Mouse (Mus musculus): Measurements from ENCODE around the gene Tigit.

The Tigit gene

DNA sequence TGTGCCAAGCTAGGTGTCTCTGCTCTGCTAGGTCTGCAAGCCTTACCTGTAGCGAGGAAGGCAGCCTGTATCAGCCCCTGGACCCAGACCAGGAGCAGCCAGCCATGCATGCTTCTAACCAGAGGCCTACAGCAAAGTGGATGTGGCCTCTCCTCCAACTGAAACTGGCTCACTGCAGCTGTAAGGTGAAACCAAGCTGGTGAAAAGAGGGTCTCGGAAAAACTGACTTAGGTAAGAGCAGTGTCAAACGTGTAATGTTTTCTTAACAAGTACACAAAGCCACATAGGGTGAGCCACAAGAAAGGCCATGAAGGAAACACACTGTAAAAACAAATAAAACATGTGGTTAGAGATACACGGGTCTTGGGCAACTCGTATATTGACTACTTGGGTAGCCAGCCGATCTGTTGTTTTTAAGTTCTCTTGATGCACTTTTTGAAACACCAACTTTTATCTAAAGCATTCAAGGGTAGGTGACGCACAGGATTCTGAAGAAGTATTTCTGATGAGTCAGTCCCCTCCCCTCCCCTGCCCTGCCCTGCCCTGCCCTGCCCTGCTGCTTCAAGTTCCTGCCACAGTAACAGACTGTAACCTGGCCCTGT, at the start of gene Tigit:
Gene Tigit (minus strand): TSS at position 169 of the 602 bp plus-strand sequence.
- no peak for DNase-seq

DNA sequence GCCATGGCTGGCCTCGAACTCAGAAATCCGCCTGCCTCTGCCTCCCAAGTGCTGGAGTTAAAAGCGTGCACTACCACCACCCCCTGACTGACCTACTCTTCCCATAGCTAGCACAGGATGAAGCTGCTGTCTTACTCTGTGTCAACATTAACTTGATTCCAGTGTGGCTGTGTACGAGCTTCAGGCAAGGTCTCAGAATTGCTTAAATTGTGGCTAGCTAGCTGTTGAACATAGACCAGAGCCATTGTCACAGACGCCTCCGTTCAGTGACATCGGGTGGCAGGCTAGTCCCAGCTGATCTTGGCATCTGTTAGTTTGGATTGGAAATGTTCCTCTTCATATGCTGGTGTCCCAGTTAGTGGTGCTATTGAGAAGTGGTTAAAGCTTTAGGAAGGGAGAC, 47.4 kb upstream of the Tigit start:
- DNase-seq, result no peak

DNA sequence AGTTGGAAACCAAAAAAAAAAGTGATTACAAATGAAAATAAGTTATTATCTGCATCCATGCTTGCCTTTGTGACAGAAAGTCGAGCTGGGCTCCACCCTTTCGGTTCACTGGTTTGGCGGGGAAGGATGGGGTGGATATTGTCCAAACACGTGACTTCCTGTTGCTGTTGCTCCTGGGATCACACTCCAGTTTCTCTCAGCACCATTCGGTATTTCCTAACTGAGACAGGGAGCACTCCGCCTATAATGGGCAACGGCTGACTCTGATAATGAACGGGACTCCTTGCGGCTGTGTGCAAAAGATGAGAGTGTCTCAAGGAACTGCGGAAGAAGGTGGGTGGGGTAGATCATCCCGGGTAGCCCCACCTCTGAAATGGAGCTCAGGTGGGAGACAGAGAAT, 46.7 kb upstream of the Tigit start:
- DNase-seq, result no peak

DNA sequence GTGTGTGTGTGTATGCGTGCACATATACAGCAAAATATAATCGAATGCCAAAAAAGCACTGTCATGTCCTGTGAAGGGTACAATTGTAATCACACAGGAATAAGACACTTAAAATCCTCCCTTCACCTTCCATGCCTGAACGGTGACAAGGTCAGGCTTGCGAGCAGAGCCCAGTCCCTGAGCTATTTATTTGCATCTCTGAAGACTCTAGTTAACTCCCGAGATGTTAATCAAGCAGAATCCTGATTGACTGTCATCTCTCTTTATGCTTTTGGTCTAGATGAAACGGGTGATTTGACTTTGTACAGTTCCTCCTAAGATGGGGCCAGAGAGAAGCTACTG, 46.2 kb upstream of the Tigit start:
- DNase-seq, result no peak

DNA sequence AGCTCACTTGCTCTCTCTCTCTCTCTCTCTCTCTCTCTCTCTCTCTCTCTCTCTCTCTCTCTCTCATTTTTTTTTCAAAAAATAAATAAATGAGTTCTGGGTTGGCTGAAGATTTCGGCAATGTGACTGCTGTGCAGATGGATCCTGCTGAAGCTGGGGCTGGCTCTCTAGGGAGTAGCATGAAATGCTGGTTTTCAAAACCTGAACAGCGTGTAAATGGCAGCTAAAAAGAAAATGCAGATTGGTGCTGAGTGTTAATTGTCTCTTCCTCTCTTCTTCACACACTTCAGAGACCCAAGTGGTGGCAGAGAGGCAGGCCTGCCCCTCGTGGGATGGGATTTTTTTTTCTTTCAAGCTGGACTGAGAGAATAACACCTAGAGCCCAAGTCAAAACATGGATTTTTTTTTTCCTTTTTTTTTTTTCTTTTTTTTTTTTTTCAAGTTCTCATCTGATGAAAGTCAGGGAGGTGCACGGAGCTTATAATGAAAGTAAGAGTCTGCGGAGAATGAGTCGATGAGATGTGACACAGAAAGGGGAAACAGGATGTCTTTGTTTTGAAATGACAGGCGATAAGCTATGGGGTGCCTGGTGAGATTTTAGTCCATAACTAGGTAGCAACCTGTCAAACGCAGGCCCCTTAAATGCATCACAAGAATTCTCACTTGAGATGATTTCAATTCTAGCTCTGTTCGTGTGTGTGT, 45.6 kb upstream of the Tigit start:
- no peak for DNase-seq

DNA sequence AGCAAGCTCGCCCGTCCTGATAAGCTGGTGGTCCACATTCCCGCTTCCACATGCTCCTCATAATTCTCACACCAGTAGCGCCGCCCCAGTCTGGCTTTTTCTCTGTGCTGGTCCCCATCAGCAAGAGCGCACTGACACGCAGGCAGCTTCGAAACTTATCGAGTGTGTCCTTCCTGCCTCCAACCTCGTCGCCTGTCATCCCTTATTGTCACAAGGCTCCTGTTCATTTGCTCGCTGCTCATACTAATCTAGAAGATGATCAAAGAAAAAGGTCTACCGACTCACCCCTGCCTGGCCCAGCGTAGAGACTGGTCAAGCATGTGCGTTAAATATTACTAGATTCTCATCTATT, 45.1 kb upstream of the Tigit start:
- DNase-seq, result no peak

DNA sequence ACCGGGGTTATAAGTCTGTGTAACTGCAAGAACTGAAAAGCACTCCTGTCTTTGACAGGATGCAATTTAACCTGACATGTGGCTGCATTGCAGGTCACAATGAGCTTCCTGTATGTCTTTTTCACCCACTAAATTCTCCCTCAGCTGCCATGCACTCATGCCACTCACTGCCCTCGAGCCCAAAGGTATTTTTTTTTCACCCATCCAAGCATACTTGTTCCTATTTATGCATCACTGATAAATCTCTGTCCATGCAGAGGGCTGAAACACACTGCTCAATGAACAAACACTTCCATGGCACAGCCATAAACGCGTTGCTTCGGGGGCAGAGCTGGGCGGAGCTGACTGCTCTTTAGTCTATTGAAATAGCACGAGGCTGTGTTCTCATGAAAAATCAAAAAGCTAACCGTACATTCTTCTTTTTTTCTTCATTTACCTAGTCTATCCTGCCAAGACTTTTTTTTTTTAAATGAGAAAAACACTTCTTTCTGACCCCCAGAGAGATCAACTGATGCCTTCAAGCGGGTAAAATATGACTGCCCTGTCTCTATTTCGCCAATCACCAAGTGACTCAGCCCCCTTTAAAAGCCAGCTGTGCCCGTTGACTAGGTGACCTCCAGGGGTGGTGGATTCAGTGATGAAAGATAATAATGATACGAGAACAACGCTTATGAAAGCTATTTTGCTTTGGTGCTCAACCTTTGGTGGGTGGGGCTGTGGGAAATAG, 44.6 kb upstream of the Tigit start:
- DNase-seq, result no peak

DNA sequence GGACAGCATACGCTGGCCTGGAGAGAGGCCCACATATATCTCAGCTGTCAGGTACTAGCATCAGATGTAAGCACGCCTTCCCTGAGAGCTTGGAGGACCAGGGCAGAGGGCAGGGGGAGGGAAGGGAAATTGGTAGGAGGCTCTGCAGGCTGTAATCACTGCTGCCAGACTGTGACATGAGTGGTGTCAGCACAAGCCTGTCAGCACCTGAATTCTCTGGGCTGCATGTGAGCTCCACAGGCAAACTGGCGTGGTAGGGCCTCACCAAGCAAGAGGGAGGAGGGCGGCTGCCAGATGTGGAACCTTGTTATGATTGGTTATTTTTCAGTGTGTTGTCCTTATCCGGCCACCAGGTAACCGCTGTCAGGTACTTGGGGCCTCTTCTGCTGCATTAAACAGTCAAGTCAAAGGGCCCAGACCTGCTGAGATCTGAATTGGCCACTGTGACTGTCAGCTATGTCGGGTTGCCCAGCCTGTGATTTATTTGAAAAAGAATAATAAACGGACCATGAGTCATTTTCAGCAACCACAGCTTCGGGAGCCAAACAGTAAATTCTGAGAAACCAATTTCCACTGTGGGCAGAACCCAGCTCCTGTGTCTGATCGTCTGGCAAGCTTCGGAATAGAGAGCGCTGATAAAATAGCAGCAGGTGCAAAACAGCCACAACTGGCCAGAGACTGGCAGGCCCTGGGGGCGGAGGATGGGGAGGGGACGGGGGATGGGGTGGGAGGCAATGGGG, 38.0 kb upstream of the Tigit start:
- no peak for DNase-seq

DNA sequence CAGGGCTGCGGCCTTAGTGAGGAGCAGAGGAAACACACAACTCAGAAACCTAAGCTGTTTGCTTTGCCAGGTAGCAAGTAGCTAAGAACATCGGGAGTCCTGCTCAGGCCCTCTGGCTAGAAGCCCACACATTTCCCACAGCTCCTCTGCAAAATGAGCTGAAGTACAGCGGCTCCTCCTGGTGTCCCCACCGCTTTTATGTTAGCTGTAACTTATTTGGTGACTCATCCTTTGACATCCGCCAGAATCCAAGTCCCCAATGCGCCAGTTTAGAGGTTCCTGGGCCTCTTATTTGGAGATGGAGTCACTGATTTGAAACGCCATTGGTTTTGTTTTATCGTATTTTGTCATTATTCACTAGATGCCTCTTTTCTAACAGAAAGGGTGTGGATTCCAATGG, 36.6 kb upstream of the Tigit start:
- no peak for DNase-seq

DNA sequence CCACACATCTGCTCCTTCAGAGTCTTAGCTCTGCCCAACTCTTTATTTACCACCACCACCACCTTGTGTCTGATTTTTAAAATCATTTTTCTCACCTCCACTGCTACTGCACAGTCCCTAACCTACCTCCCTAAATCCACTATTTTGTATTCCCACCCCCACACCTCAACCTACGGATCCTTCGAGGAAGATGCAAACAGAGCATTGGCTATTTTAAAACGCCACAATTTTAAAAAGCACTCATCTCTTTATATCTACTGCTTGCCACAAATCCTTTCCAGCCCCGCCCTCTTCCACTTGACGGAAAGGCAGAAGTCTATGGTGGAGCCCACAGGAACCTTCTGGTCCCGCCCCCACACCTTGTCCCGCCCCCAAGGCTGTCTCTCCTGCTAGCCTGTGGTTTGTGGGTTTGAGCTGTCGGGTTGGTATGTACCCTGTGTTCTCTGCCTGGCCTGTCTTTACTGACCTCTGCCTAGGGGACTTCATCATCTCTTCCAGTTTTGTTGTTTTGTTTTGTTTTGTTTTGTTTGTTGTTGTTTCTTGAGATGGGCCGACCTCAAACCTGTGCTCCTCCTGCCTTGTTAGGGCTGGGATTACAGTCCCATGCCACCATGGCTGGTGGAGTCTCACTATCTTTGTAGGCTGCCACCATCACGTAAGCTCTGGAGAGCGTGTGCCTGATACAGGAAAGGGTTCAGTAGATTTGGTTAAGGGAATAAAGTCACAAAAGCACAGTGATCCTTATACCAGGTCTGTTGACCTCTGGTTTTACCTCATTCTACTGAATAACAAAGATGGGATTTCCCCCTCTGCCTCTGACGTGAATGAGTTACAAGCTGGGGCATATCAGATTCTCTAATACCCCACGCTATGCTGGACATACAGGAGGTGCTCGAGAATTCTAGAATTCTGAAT, 35.0 kb upstream of the Tigit start:
- DNase-seq, result no peak

DNA sequence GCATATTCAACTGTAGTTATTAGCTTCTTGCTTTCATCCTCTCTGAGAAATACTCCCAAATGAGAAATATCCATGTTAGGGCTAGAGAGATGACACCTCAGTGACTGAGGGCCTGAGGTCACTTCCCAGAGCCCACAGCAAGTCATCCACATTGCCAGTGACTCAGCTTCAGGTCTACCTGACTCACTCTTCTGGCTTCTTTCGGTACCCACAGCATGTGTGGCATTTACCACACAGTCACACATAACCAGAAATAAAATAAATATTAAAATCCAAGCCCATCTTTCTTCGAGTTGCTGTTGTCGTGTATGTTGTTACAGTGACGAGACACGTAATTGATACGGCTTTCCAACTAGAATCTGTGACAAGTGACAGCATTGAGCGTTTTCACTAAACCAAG, 33.8 kb upstream of the Tigit start:
- no peak for DNase-seq

DNA sequence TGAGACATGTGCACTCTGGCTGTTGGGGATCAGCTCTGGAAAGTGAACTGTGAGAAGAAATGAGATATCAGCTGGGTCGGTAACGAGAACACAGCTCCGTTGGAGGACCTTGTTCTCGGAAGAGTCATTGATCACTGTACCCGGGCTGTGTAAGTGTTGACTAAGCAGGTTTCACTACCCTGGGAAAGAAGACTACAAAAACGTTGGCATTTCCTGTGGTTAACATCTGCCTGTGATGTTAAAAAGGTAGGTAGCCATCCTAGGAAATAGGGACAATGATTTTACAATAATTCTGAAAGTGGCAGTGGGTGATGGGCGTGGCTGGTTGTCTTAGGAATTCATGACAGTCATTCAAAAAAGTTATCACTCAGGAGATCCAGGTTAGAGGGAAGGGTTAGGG, 31.9 kb upstream of the Tigit start:
- DNase-seq, result no peak

DNA sequence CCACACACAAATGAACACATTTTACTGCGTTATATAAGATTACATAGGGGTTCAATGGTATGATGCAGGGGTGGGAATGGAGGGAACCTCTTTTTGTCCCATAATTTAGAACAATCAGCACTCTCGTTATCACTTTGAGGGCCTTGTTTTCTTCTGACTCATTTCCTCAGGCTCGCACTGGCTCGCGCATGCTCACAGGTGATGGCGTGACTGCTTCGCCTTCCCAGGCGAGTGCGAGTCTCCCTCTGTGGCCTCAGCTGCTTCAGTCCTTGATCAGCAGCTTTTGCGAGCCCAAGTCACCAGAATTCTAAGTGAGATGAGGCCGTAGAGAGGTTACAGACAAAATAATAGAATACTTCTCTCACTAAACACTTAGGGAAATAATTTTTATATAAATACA, 30.2 kb upstream of the Tigit start:
- DNase-seq, result no peak

DNA sequence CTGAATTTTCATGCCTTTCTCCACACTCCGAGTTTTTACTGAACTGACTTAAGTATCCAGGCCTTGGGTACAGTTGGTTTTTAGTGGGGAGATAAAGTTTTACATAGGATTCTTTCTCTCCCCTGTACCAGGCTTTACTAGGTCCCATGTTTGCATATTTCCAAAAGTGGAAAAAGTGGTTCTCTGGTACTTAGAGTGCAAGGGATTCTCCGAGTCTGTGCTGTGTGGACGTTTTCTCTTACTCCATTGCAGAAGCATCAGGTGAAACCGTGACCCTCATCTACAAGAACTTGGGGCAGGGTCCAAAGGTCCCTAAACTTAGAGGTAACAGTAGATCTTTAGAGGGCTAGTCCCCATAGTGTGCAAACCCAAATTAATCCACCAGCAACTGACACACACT, 28.7 kb upstream of the Tigit start:
- DNase-seq, result no peak

DNA sequence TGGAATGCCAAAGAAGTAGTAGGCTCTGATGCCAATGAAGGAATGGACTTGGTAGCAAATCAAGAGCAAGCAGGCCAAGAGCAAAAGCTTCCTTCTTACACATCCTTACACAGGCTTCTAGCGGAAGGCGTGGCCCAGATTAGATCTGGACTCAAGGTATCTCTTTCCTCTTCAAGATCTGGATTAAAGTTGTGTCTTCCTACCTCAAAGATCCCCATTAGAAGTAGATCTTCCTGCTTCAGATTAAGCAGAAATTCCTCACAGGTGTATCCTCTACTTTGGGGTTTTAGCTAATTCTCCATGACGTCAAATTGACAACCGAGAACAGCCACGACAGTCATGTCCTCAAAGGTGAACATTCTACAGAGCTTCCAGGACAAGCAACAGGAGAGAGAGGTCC, 27.8 kb upstream of the Tigit start:
- no peak for DNase-seq

DNA sequence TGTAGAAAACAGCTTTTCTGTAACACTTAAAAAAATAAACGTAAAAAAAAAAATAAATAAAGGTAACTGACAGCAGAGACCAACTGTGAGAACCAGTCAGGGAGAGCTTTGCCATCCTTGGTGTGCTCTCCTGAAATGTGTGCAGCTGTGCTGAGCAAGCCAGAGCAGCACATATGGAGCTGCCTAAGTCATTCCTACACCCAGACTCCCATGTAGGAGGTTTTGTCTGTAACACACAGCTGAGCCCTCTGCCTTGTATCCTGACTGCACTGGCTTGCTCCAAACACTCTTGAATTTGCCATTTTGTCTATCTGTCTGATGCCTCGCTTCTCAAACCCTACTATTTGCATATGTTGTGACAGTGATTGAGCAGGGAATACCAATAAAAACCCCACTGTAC, 27.0 kb upstream of the Tigit start:
- no peak for DNase-seq

DNA sequence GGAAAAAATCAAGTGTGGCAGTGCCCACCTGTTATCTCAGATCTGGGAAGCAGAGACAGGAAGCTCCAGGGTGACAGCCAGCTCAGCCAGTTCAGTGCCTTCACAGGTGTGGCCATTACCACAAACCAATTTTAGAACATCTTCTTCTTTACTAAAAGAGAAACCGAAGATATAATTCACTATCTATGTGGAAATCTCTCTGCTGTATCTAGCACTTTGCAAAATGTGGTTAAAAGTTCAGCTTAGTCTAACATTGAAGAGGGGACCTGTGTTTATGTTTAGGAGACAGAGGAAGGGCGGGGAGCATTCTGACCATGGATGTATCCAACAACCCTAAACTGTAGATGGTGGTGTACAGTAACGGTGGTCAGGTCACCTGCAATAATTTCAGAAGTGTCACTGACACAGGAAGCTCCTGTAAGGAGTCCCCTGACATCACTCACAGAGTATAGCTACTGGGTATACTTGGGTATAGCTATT, 26.3 kb upstream of the Tigit start:
- DNase-seq, result no peak

DNA sequence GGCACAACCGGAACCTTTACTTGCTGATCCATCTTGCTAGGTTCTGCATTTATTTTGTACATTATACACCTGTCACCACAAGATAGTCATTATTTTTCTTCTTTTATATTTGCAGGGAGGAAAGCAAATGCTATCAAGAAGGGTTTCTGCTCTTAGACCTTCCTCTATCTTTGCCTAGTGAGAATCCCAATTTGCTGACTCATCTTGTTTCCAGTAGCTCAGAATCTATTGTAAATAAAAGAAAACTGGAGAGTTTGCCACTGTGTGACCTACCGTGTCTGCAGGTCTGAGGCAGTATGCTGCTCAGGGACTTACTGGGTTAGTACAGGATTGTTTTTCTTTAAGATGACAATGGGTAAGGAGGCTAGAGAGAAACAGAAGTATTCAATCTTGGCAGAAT, 24.0 kb upstream of the Tigit start:
- DNase-seq, result no peak

DNA sequence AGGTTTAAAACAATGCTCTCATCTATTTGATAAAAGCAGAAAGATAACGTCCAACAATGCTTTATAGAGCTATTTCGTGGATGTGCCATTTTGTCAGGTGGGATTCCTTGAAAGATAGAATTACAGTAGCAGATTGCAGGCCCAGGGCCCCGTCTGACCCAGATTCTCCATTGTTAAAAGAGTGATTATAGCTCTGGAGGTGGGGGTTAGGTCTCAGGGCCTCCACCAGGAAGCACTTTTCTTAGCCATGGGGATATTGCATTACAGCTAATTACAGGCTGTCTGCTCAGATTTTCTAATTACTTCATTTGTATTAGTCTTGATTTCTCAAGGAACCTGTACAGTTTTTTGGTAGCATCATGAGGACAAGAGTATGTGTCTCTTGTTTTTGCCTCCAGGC, 10.5 kb upstream of the Tigit start:
- DNase-seq, result no peak

DNA sequence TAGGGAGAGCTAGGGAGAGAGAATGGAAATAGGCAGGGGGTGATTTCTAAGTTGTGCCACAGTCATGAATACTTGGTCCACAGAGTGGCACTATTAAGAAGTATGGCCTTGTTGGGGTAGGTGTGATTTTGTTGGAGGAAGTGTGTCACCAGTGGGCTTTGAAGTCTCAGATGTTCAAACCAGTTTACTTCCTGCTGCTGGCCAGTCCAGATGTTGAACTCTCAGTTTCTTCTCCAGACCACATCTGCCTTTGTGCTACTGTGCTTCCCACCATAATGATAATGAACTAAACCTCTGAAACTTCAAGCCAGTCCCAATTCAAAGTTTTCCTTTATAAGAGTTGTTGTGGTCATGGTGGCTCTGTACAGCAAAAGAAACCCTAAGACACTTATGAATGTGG, 8.8 kb upstream of the Tigit start:
- no peak for DNase-seq

DNA sequence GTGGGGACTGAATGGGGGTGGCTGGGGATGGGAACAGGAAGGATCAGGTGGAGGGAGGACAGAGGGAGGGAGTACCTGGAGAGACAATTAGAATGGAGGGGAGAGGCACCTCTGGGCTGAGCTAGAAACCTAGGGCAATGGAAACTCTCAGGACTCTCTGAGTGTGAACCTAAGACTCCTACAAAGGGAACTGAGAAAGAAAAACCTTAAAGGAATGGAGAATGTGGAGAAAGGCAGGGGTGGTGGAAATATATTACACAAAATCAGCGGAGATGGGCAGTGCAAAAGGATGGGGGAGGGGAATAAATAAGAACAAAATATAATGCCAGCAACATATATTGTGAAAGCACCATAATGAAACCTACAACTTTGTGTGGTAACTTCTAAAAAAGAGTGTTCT, 8.0 kb upstream of the Tigit start:
- no peak for DNase-seq

DNA sequence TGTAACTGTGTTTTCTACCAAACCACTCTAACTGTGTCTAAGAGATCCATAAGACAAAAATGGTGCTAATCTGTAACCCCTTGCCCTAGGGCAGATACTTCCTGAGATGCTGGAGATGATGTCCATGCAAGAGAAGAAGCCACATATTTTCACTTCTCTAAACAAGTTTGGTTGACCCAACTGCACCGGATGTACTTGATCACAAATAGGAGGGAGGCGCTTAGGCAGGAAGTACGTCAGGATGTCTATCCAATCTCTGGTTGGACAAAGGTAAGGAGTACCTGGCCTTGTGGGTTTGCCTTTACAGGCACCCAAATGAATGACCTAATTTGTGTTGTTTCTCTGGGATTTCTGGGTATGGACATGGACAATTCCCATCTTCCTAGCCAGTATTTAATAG, 4.3 kb upstream of the Tigit start:
- DNase-seq, result no peak

DNA sequence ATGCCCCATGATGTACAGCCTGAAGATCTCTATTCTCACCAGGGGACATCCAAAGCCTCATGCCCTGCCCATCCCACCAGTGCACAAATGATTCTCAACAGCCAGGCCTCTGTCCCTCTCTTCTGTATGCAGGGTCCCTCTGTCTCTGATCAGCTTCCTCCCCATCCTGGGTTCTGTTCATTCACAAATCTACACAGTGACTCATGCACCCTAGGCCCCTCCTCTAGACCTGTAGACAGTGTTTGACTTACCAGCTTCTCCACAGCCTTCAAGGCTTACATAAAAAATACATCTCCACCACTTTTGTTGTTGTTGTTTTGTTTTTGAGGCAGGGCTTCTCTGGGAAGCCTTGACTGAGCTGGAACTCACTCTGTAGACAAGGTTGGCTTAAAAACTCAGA, 915 bp upstream of the Tigit start:
- no peak for DNase-seq
